Mouse (Mus musculus): ENCODE data around the gene Adamts15. TPM values are rescaled to one million over a fixed set of nuclear protein-coding genes. Genes with fewer than 3 reads are reported as not detected.

Adamts15 gene
- polyA plus RNA-seq, 1 experiment from 2014 or later = 5.8 TPM

DNA sequence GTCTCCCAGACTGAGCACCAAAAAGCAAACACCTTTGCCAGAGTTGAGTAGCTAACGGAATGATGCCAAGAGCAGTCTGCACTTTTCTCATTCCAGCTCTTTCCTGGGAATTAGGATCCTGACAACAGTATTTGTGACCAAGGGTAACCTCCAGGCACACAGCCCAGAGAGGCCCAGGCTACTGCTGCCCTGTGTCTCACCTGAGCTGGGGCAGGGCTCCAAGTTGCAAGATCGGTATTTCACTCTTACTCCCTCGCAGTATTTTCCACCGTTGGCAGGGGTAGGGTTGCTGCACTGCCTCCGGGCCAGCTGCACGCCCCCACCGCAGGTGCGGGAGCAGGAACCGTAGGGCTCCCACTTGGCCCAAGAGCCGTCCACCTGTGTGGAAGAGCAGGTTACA, 16.4 kb downstream of the Adamts15 start:
- H3K4me1 ChIP-seq (ENCODE audit: control insufficient read depth, insufficient read depth, low read length) = no peaks in the 10 kb centered on the region
- H3K9me3 ChIP-seq (ENCODE audit: control insufficient read depth, low read length) = no peaks in the 10 kb centered on the region
- H3K4me3 ChIP-seq (ENCODE audit: low read length) = no peak overlapping the region
- ATAC-seq (ENCODE audit: low FRiP score, low TSS enrichment) = no peak
- no peaks in the 10 kb centered on the region for H3K27me3 ChIP-seq (ENCODE audit: control insufficient read depth, insufficient read depth, low read length)
- no peak overlapping the region for H3K4me2 ChIP-seq (replicated peaks; ENCODE audit: low read depth, low read length)
- no peak overlapping the region for H3K9ac ChIP-seq (ENCODE audit: low read depth, low read length)
- WGBS = 72% methylated on average over 10 of the region's 10 CpGs
- no peak overlapping the region for H3K27ac ChIP-seq (ENCODE audit: low read depth, low read length)
- H3K36me3 ChIP-seq (ENCODE audit: control insufficient read depth, insufficient read depth, low read length) = 0 out of 2 replicates have a peak, but pooled peaks cover 3% of the 10 kb centered on the region

DNA sequence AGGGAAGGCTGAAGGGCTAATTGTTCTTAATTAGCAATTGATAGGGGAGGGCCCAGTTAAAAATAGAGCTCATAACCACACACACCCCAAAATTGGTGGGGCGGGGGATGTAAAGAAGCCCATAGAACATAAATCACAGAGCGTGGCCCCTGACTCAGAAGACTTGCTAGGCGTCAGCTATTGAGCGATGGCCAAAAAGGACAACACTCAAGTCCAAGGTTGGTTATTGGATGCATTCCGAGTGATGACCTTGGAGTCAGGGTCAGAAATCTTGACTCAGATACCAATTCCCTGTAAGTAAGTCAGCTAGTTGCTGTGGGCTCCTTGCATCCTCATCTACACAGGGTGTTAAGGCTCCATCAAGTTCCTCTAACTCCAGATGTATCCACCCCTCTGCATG, 19.0 kb downstream of the Adamts15 start:
- Histone ChIP-seq H3K9ac (ENCODE audit: low read depth, low read length) (no peak overlapping the region), H3K4me3 (ENCODE audit: low read length) (no peak overlapping the region), H3K4me2 (replicated peaks; ENCODE audit: low read depth, low read length) (no peak overlapping the region), H3K36me3 (ENCODE audit: control insufficient read depth, insufficient read depth, low read length) (0 out of 2 replicates have a peak, but pooled peaks cover 3% of the 10 kb centered on the region), H3K9me3 (ENCODE audit: control insufficient read depth, low read length) (no peaks in the 10 kb centered on the region), H3K27me3 (ENCODE audit: control insufficient read depth, insufficient read depth, low read length) (no peaks in the 10 kb centered on the region), H3K4me1 (ENCODE audit: control insufficient read depth, insufficient read depth, low read length) (no peaks in the 10 kb centered on the region), H3K27ac (ENCODE audit: low read depth, low read length) (no peak overlapping the region)
- WGBS = 91% methylated on average over 5 of the region's 5 CpGs
- no peak for ATAC-seq (ENCODE audit: low FRiP score, low TSS enrichment)

DNA sequence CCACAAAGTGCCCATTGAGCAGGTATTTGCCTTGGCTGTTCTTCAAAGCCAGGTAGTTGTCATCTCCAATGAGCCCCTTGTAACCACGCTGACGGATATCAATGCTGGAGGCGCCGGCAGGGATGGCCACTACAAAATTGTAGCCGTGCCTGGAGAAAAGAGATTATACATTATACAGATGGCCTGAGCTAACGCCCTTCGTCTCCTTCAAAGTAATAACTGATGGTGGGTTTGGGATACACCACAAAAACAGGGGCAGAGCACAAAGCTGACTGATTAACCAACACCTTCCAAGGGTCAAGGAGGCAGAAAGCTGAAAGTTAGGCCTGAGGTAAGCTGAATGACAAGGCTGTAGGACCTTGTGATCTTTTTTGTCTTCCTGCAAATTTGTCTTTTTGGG, 19.6 kb downstream of the Adamts15 start:
- H3K27me3 ChIP-seq (ENCODE audit: control insufficient read depth, insufficient read depth, low read length) = no peaks in the 10 kb centered on the region
- no peak overlapping the region for H3K4me2 ChIP-seq (replicated peaks; ENCODE audit: low read depth, low read length)
- H3K4me1 ChIP-seq (ENCODE audit: control insufficient read depth, insufficient read depth, low read length) = no peaks in the 10 kb centered on the region
- ATAC-seq (ENCODE audit: low FRiP score, low TSS enrichment) = no peak
- no peak overlapping the region for H3K27ac ChIP-seq (ENCODE audit: low read depth, low read length)
- no peak overlapping the region for H3K4me3 ChIP-seq (ENCODE audit: low read length)
- no peak overlapping the region for H3K9ac ChIP-seq (ENCODE audit: low read depth, low read length)
- H3K9me3 ChIP-seq (ENCODE audit: control insufficient read depth, low read length) = no peaks in the 10 kb centered on the region
- WGBS = 98% methylated on average over 7 of the region's 7 CpGs
- H3K36me3 ChIP-seq (ENCODE audit: control insufficient read depth, insufficient read depth, low read length) = 0 out of 2 replicates have a peak, but pooled peaks cover 3% of the 10 kb centered on the region

DNA sequence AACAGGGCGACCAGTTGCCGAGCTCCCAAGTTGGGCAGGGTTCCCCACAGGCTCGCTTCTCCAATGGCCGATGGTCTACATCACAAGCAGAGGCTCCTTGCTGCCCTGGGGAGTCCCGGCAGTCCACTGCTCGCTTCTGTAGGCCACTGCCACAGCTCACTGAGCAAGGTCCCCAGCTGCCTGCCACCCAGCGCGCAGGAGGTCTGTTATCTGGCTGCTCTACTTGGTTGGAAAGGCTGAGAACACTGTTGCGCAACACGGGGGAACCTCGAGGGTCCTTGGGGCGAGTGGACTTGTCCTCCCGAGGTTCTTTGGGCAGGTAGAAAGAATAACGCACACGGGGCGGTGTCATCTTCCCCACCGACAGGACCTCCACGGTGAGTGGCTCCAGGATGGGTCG, 20.1 kb downstream of the Adamts15 start:
- Histone ChIP-seq H3K36me3 (ENCODE audit: control insufficient read depth, insufficient read depth, low read length) (0 out of 2 replicates have a peak, but pooled peaks cover 3% of the 10 kb centered on the region), H3K27me3 (ENCODE audit: control insufficient read depth, insufficient read depth, low read length) (no peaks in the 10 kb centered on the region), H3K9me3 (ENCODE audit: control insufficient read depth, low read length) (no peaks in the 10 kb centered on the region), H3K4me3 (ENCODE audit: low read length) (no peak overlapping the region), H3K4me2 (replicated peaks; ENCODE audit: low read depth, low read length) (no peak overlapping the region), H3K27ac (ENCODE audit: low read depth, low read length) (no peak overlapping the region), H3K9ac (ENCODE audit: low read depth, low read length) (no peak overlapping the region), H3K4me1 (ENCODE audit: control insufficient read depth, insufficient read depth, low read length) (no peaks in the 10 kb centered on the region)
- 93% methylated on average over 19 of the region's 19 CpGs for WGBS
- ATAC-seq (ENCODE audit: low FRiP score, low TSS enrichment) = no peak

DNA sequence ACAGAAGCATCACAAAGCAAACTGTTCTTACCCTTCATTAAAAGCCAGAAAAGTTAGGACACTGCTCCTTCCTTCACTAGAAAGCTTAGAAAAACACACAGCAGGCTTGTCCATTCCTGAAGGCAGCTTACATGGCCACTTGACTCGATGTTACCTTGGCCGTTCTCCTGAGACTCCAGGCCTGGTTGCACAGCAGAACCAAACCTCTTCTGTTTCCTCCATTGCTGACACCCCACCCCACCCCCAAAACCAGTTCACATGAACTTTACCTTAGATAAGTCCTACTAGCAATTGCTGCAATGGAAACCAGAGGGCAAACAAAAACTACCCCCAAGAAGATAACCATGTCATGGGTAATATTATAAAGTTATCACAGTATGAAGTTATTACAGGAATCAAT, 25.1 kb downstream of the Adamts15 start:
- H3K36me3 ChIP-seq (ENCODE audit: control insufficient read depth, insufficient read depth, low read length) = 0 out of 2 replicates have a peak, but pooled peaks cover under 1% of the 10 kb centered on the region
- H3K4me3 ChIP-seq (ENCODE audit: low read length) = no peak overlapping the region
- no peaks in the 10 kb centered on the region for H3K27me3 ChIP-seq (ENCODE audit: control insufficient read depth, insufficient read depth, low read length)
- H3K27ac ChIP-seq (ENCODE audit: low read depth, low read length) = no peak overlapping the region
- ATAC-seq (ENCODE audit: low FRiP score, low TSS enrichment) = no peak
- no peaks in the 10 kb centered on the region for H3K4me1 ChIP-seq (ENCODE audit: control insufficient read depth, insufficient read depth, low read length)
- no peaks in the 10 kb centered on the region for H3K9me3 ChIP-seq (ENCODE audit: control insufficient read depth, low read length)
- H3K9ac ChIP-seq (ENCODE audit: low read depth, low read length) = no peak overlapping the region
- no peak overlapping the region for H3K4me2 ChIP-seq (replicated peaks; ENCODE audit: low read depth, low read length)
- WGBS = 82% methylated on average over 2 of the region's 2 CpGs

DNA sequence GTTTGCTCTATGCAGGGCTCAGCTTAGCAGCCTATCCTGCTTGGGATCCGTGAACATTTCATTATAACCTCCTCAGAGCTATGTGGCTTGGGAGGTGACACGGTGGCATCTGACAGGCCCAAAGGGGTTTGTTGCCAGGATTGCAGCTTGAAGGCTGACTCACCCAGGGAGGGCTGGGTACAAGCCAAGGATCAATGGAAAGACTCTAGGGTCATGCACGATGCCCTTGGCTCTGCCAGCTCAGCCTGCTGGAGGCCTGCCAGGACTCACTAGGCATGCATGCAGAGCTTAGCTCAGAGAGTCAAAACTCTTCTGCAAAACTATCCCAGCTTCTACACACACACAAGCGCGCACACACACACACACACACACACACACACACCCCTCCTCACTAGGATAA, 25.5 kb downstream of the Adamts15 start:
- no peak overlapping the region for H3K4me2 ChIP-seq (replicated peaks; ENCODE audit: low read depth, low read length)
- H3K4me3 ChIP-seq (ENCODE audit: low read length) = no peak overlapping the region
- no peak overlapping the region for H3K9ac ChIP-seq (ENCODE audit: low read depth, low read length)
- WGBS = 84% methylated on average over 5 of the region's 5 CpGs
- H3K27me3 ChIP-seq (ENCODE audit: control insufficient read depth, insufficient read depth, low read length) = no peaks in the 10 kb centered on the region
- no peaks in the 10 kb centered on the region for H3K36me3 ChIP-seq (ENCODE audit: control insufficient read depth, insufficient read depth, low read length)
- no peaks in the 10 kb centered on the region for H3K4me1 ChIP-seq (ENCODE audit: control insufficient read depth, insufficient read depth, low read length)
- no peak overlapping the region for H3K27ac ChIP-seq (ENCODE audit: low read depth, low read length)
- H3K9me3 ChIP-seq (ENCODE audit: control insufficient read depth, low read length) = no peaks in the 10 kb centered on the region
- ATAC-seq (ENCODE audit: low FRiP score, low TSS enrichment) = no peak

DNA sequence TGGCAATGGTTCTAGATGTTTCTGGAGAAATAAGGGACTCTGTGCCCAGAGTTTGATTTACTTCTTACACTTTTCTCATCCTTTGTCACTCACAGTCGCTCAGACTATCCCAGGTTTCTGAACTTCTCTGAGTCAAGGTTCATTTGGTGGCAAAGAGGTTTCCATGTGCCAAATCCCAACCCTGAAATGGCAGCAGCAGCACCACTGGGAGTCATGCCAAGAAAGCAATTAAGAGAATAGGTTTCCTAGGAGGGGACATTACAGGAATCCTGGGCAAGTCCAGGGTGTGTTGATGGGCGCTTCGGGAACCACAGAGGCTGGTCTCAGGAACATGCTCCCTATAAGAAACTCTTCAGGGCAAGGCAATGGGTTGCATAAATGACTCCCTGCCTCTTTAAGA, 26.6 kb downstream of the Adamts15 start:
- Histone ChIP-seq H3K4me3 (ENCODE audit: low read length) (no peak overlapping the region), H3K27ac (ENCODE audit: low read depth, low read length) (no peak overlapping the region), H3K27me3 (ENCODE audit: control insufficient read depth, insufficient read depth, low read length) (no peaks in the 10 kb centered on the region), H3K36me3 (ENCODE audit: control insufficient read depth, insufficient read depth, low read length) (no peaks in the 10 kb centered on the region), H3K4me1 (ENCODE audit: control insufficient read depth, insufficient read depth, low read length) (no peaks in the 10 kb centered on the region), H3K9ac (ENCODE audit: low read depth, low read length) (no peak overlapping the region), H3K9me3 (ENCODE audit: control insufficient read depth, low read length) (no peaks in the 10 kb centered on the region), H3K4me2 (replicated peaks; ENCODE audit: low read depth, low read length) (no peak overlapping the region)
- WGBS = 89% methylated on average over 3 of the region's 3 CpGs
- no peak for ATAC-seq (ENCODE audit: low FRiP score, low TSS enrichment)

DNA sequence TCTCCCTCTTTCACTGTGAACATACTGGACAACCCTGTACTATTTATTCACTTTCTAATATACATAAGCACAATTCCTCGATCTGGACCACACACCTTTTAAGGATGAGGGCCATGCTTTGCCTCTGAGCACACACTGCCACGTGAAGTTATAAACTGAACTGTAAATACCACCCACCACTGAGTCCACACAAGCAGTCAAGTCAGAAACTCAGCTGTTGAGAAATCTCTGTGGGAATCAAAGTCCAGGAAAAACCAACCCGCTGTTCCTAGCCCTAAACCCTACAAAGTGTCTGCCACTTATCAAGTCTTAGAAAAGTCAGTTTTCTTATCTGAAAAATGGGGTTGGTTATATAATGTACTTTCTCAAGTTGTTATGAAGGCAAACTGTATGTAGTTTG, 36.0 kb downstream of the Adamts15 start:
- Histone ChIP-seq H3K27me3 (ENCODE audit: control insufficient read depth, insufficient read depth, low read length) (no peaks in the 10 kb centered on the region), H3K4me3 (ENCODE audit: low read length) (no peak overlapping the region), H3K36me3 (ENCODE audit: control insufficient read depth, insufficient read depth, low read length) (no peaks in the 10 kb centered on the region), H3K27ac (ENCODE audit: low read depth, low read length) (no peak overlapping the region), H3K4me2 (replicated peaks; ENCODE audit: low read depth, low read length) (no peak overlapping the region), H3K4me1 (ENCODE audit: control insufficient read depth, insufficient read depth, low read length) (no peaks in the 10 kb centered on the region), H3K9ac (ENCODE audit: low read depth, low read length) (no peak overlapping the region), H3K9me3 (ENCODE audit: control insufficient read depth, low read length) (no peaks in the 10 kb centered on the region)
- ATAC-seq (ENCODE audit: low FRiP score, low TSS enrichment) = no peak
- WGBS = 84% methylated on average over 3 of the region's 3 CpGs

DNA sequence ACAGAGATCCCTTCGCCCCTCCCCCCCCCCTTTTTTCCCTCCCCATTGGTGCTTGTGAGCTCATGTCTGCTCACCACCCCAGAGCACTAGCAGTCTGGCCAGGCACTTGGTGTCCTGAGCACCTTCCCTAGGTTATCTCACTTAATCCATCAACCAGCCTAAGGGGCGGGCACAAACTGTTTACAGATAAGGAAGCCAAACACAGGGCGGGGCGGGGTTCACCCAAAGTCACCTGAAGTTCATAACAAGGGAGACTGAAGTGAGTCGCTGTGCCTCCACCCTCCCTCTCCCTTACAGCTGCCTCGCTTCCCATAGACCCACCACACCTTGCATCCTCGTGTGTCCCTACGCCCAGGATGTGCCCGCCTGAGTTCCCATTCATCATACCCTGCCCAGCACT, 41.7 kb downstream of the Adamts15 start:
- Histone ChIP-seq H3K4me1 (ENCODE audit: control insufficient read depth, insufficient read depth, low read length) (no peaks in the 10 kb centered on the region), H3K27ac (ENCODE audit: low read depth, low read length) (no peak overlapping the region), H3K36me3 (ENCODE audit: control insufficient read depth, insufficient read depth, low read length) (no peaks in the 10 kb centered on the region), H3K9ac (ENCODE audit: low read depth, low read length) (no peak overlapping the region), H3K9me3 (ENCODE audit: control insufficient read depth, low read length) (no peaks in the 10 kb centered on the region), H3K4me2 (replicated peaks; ENCODE audit: low read depth, low read length) (no peak overlapping the region), H3K27me3 (ENCODE audit: control insufficient read depth, insufficient read depth, low read length) (no peaks in the 10 kb centered on the region), H3K4me3 (ENCODE audit: low read length) (no peak overlapping the region)
- ATAC-seq (ENCODE audit: low FRiP score, low TSS enrichment) = no peak
- WGBS = 88% methylated on average over 9 of the region's 9 CpGs

DNA sequence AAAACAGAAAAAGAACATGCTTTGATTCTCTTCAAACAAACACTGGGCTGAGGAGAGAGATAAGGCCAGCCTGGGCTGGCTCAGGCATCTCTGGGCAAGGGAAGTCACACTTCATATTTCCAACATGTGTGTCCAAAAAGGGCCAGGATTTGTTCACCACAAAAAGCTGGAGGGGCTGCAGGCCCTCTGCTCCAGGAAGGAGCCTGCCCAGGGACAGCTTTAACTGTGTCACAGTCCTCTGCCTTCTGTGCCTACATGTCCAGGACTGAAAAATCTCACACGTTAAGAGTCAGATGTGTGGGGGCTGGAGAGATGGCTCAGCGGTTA, 42.3 kb downstream of the Adamts15 start:
- no peaks in the 10 kb centered on the region for H3K36me3 ChIP-seq (ENCODE audit: control insufficient read depth, insufficient read depth, low read length)
- 78% methylated on average over 2 of the region's 2 CpGs for WGBS
- H3K27me3 ChIP-seq (ENCODE audit: control insufficient read depth, insufficient read depth, low read length) = no peaks in the 10 kb centered on the region
- H3K4me2 ChIP-seq (replicated peaks; ENCODE audit: low read depth, low read length) = no peak overlapping the region
- no peaks in the 10 kb centered on the region for H3K9me3 ChIP-seq (ENCODE audit: control insufficient read depth, low read length)
- no peaks in the 10 kb centered on the region for H3K4me1 ChIP-seq (ENCODE audit: control insufficient read depth, insufficient read depth, low read length)
- ATAC-seq (ENCODE audit: low FRiP score, low TSS enrichment) = no peak
- no peak overlapping the region for H3K27ac ChIP-seq (ENCODE audit: low read depth, low read length)
- no peak overlapping the region for H3K4me3 ChIP-seq (ENCODE audit: low read length)
- H3K9ac ChIP-seq (ENCODE audit: low read depth, low read length) = no peak overlapping the region

Measured in kidney, embryonic 14.5 days (tissue).